Mouse (Mus musculus) hindbrain, embryonic 15.5 days (tissue): ENCODE measurements at regions not wholly inside any gene's neighbourhood (a gene's known extent, or its start where the extent isn't known, plus 50 kb on each side); places are given as distances from the start of the nearest gene placed in this dataset.

Experiments used
- ATAC-seq: fragments of 200-750 bp; cut with Nextera tagmentation; 2 replicates; pipeline ENCODE4 v1.8.0; 2017; ENCODE audit warnings: low read depth, moderate number of reproducible peaks, moderate TSS enrichment; ENCODE audit not compliant: low FRiP score
- H3K27ac ChIP-seq: fragments of 300-500 bp; sonication (generic); replicated peaks from 2 replicates; pipeline ENCODE4 v1.5.1; 2015; ENCODE audit warnings: mild to moderate bottlenecking, inconsistent platforms
- H3K27me3 ChIP-seq: fragments of 300-500 bp; sonication (generic); 2 replicates; pipeline ENCODE4 v1.6.1; 2015; ENCODE audit warnings: control low read depth, inconsistent platforms
- H3K36me3 ChIP-seq: fragments of 300-500 bp; sonication (generic); 2 replicates; pipeline ENCODE4 v1.6.1; 2015; ENCODE audit warnings: control low read depth, inconsistent platforms
- H3K4me1 ChIP-seq: fragments of 300-500 bp; sonication (generic); replicated peaks from 2 replicates; pipeline ENCODE4 v1.6.1; 2015; ENCODE audit warnings: control low read depth, inconsistent platforms
- H3K4me2 ChIP-seq: fragments of 300-500 bp; sonication (generic); 2 replicates; pipeline ENCODE4 v1.6.1; 2015; ENCODE audit warnings: moderate library complexity, mild to moderate bottlenecking, inconsistent platforms
- H3K4me3 ChIP-seq: fragments of 300-500 bp; sonication (generic); 2 replicates; pipeline ENCODE4 v1.5.1; 2015; ENCODE audit warnings: mild to moderate bottlenecking, inconsistent platforms
- H3K9ac ChIP-seq: fragments of 300-500 bp; sonication (generic); 2 replicates; pipeline ENCODE4 v1.6.1; 2015; ENCODE audit warnings: inconsistent platforms
- H3K9me3 ChIP-seq: fragments of 300-500 bp; sonication (generic); 2 replicates; pipeline ENCODE4 v1.6.1; 2016; ENCODE audit warnings: control low read depth, inconsistent platforms
- WGBS: fragments of 180-500 bp; shearing (Covaris S2); methylation state at CpG from one replicate; pipeline ENCODE4 v1.1.7; 2015; 5-methylcytosine and 5-hydroxymethylcytosine counted together

GRCm38 (mm10) chr10:117541487-117541886 is 87.8 kb upstream of the Cpm start:
- Histone ChIP-seq H3K4me3 (no peak overlapping the region), H3K27me3 (no peaks in the 10 kb centered on the region), H3K36me3 (no peaks in the 10 kb centered on the region), H3K27ac (no peak overlapping the region), H3K4me1 (no peaks in the 10 kb centered on the region), H3K4me2 (no peak overlapping the region), H3K9ac (no peak overlapping the region), H3K9me3 (no peaks in the 10 kb centered on the region)
- 77% methylated on average over 2 of the region's 2 CpGs for WGBS
- no peak for ATAC-seq

- ATAC-seq: no peak
These were observed 88.4 kb upstream of the Cpm start for GRCm38 (mm10) chr10:117540747-117541398.

GRCm38 (mm10) chr10:117540112-117540594 is 89.1 kb upstream of the Cpm start:
- no peaks in the 10 kb centered on the region for H3K27me3 ChIP-seq
- H3K4me2 ChIP-seq: no peak overlapping the region
- H3K4me1 ChIP-seq: no peaks in the 10 kb centered on the region
- 93% methylated on average over 2 of the region's 2 CpGs for WGBS
- no peak for ATAC-seq
- H3K9me3 ChIP-seq: no peaks in the 10 kb centered on the region
- no peaks in the 10 kb centered on the region for H3K36me3 ChIP-seq
- H3K9ac ChIP-seq: no peak overlapping the region
- no peak overlapping the region for H3K4me3 ChIP-seq
- H3K27ac ChIP-seq: no peak overlapping the region

More at GRCm38 (mm10) chr10:117540747-117541398, 88.4 kb upstream of the Cpm start:
- no peak overlapping the region for H3K4me3 ChIP-seq
- no peak overlapping the region for H3K9ac ChIP-seq
- no peaks in the 10 kb centered on the region for H3K27me3 ChIP-seq
- WGBS: 95% methylated on average over 2 of the region's 2 CpGs
- H3K4me2 ChIP-seq: no peak overlapping the region
- H3K27ac ChIP-seq: no peak overlapping the region
- no peaks in the 10 kb centered on the region for H3K9me3 ChIP-seq
- H3K36me3 ChIP-seq: no peaks in the 10 kb centered on the region
- H3K4me1 ChIP-seq: no peaks in the 10 kb centered on the region

- 83% methylated on average over 1 of the region's 1 CpGs for WGBS
- no peaks in the 10 kb centered on the region for H3K9me3 ChIP-seq
These were observed 89.8 kb upstream of the Cpm start for GRCm38 (mm10) chr10:117539532-117539931.

GRCm38 (mm10) chr10:117538725-117539124 is 90.6 kb upstream of the Cpm start:
- Histone ChIP-seq H3K36me3 (no peaks in the 10 kb centered on the region), H3K27ac (no peak overlapping the region), H3K4me3 (no peak overlapping the region), H3K27me3 (no peaks in the 10 kb centered on the region), H3K9me3 (no peaks in the 10 kb centered on the region), H3K9ac (no peak overlapping the region), H3K4me2 (no peak overlapping the region), H3K4me1 (no peaks in the 10 kb centered on the region)
- ATAC-seq: no peak
- 82% methylated on average over 5 of the region's 5 CpGs for WGBS

More at GRCm38 (mm10) chr10:117539532-117539931, 89.8 kb upstream of the Cpm start:
- no peak for ATAC-seq
- Histone ChIP-seq H3K4me2 (no peak overlapping the region), H3K9ac (no peak overlapping the region), H3K4me1 (no peaks in the 10 kb centered on the region), H3K27ac (no peak overlapping the region), H3K4me3 (no peak overlapping the region), H3K36me3 (no peaks in the 10 kb centered on the region), H3K27me3 (no peaks in the 10 kb centered on the region)

GRCm38 (mm10) chr10:117536769-117537599 is 92.3 kb upstream of the Cpm start:
- Histone ChIP-seq H3K4me1 (no peaks in the 10 kb centered on the region), H3K27ac (no peak overlapping the region), H3K4me3 (no peak overlapping the region), H3K9me3 (no peaks in the 10 kb centered on the region), H3K36me3 (no peaks in the 10 kb centered on the region), H3K9ac (no peak overlapping the region), H3K4me2 (no peak overlapping the region), H3K27me3 (no peaks in the 10 kb centered on the region)
- no peak for ATAC-seq
- 97% methylated on average over 15 of the region's 15 CpGs for WGBS

- H3K9ac ChIP-seq: no peak overlapping the region
- no peaks in the 10 kb centered on the region for H3K36me3 ChIP-seq
- no peak overlapping the region for H3K4me3 ChIP-seq
- no peaks in the 10 kb centered on the region for H3K4me1 ChIP-seq
- WGBS: 79% methylated on average over 4 of the region's 4 CpGs
- no peak overlapping the region for H3K27ac ChIP-seq
- H3K4me2 ChIP-seq: no peak overlapping the region
- ATAC-seq: no peak
- no peaks in the 10 kb centered on the region for H3K27me3 ChIP-seq
- H3K9me3 ChIP-seq: no peaks in the 10 kb centered on the region
These were observed 93.5 kb upstream of the Cpm start for GRCm38 (mm10) chr10:117535843-117536242.

- H3K9me3 ChIP-seq: no peaks in the 10 kb centered on the region
- 93% methylated on average over 12 of the region's 12 CpGs for WGBS
- H3K4me1 ChIP-seq: no peaks in the 10 kb centered on the region
- H3K27ac ChIP-seq: no peak overlapping the region
- ATAC-seq: no peak
- H3K9ac ChIP-seq: no peak overlapping the region
- no peaks in the 10 kb centered on the region for H3K36me3 ChIP-seq
- H3K4me2 ChIP-seq: no peak overlapping the region
- H3K27me3 ChIP-seq: no peaks in the 10 kb centered on the region
- no peak overlapping the region for H3K4me3 ChIP-seq
These were observed 94.1 kb upstream of the Cpm start for GRCm38 (mm10) chr10:117534992-117535719.

GRCm38 (mm10) chr10:117534478-117534877 is 94.8 kb upstream of the Cpm start:
- no peak overlapping the region for H3K4me3 ChIP-seq
- H3K4me1 ChIP-seq: no peaks in the 10 kb centered on the region
- WGBS: 91% methylated on average over 4 of the region's 4 CpGs

GRCm38 (mm10) chr10:117533541-117534386 is 95.5 kb upstream of the Cpm start:
- Histone ChIP-seq H3K4me2 (no peak overlapping the region), H3K27me3 (no peaks in the 10 kb centered on the region), H3K9me3 (no peaks in the 10 kb centered on the region), H3K27ac (no peak overlapping the region), H3K4me3 (no peak overlapping the region), H3K4me1 (no peaks in the 10 kb centered on the region), H3K36me3 (no peaks in the 10 kb centered on the region), H3K9ac (no peak overlapping the region)
- WGBS: 85% methylated on average over 8 of the region's 8 CpGs
- no peak for ATAC-seq

More at GRCm38 (mm10) chr10:117534478-117534877, 94.8 kb upstream of the Cpm start:
- no peak overlapping the region for H3K27ac ChIP-seq
- no peaks in the 10 kb centered on the region for H3K9me3 ChIP-seq
- no peak for ATAC-seq
- no peak overlapping the region for H3K4me2 ChIP-seq
- H3K27me3 ChIP-seq: no peaks in the 10 kb centered on the region
- H3K9ac ChIP-seq: no peak overlapping the region
- H3K36me3 ChIP-seq: no peaks in the 10 kb centered on the region

- no peaks in the 10 kb centered on the region for H3K36me3 ChIP-seq
- no peak for ATAC-seq
- no peak overlapping the region for H3K4me3 ChIP-seq
- H3K4me2 ChIP-seq: no peak overlapping the region
- H3K4me1 ChIP-seq: no peaks in the 10 kb centered on the region
- H3K27ac ChIP-seq: no peak overlapping the region
- no peak overlapping the region for H3K9ac ChIP-seq
- WGBS: 91% methylated on average over 1 of the region's 1 CpGs
- H3K27me3 ChIP-seq: no peaks in the 10 kb centered on the region
- no peaks in the 10 kb centered on the region for H3K9me3 ChIP-seq
These were observed 96.4 kb upstream of the Cpm start for GRCm38 (mm10) chr10:117532750-117533540.
